Mouse (Mus musculus): ENCODE measurements at regions not wholly inside any gene's neighbourhood (a gene's known extent, or its start where the extent isn't known, plus 50 kb on each side); places are given as distances from the start of the nearest gene placed in this dataset.
A peak's percentile ranks its signal among the peaks of the same experiment; 100 is the strongest.

GRCm38 (mm10) chr13:31400401-31400800 is 155.5 kb upstream of the Foxq1 start:
- DNase-seq (ENCODE audit: low read depth, low spot score), result no peak

- no peak for DNase-seq (ENCODE audit: low read depth, low spot score)
Measured at GRCm38 (mm10) chr13:31405312-31405711, 150.6 kb upstream of the Foxq1 start.

DNA sequence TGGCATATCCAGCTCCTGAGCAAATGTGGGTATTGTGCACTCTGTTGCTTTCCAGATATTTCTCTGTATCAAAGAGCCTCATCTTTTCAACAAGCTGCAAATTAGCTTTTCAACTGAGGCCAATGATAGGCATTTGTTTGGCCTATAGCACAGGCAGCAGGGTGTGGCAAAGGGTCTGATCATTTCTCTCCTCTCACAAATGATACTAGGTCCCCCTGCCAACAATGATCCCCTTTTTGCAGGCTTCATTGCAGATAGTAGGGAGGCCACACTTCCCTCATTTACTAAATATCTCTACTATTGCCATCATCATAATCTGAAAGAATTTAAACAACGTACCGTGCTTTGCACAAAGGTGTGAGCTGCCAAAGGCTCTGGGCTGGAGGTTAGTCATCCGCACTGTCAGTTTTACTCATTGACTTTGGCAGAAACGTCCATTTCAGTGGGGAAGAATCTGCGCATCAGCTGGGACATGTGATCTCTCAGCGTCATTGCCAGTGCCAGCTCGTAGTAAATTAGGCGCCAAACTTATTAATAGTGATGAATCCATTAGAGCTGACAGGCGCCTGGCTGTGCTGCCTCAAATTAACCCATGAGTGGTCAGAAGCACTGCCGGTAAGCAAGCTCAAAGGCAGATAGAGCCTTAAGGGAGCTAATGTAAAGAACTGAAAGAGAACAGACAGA is 147.4 kb upstream of the Foxq1 start:
- DNase-seq (ENCODE audit: low read depth, low spot score), result no peak

DNA sequence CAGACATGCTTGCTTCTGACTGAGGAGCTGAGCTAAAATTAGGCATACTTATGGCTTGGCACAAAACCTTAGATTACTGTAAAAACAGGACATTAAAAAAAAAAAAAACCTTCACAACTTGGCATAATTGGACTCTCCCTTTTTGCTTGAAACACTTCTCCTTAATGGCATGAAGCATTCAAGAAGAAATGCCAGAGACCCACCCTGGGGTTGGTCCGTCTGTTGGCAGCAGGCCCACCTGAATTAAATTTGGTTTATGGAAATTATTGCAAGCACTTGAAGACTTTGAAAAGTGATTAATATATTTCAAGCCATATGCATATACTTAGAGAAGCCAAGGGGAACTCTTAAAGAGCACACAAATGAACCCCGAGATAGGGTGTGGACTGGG is 146.8 kb upstream of the Foxq1 start:
- DNase-seq (ENCODE audit: low read depth, low spot score), result no peak

GRCm38 (mm10) chr13:31421556-31421955 is 134.4 kb upstream of the Foxq1 start:
- DNase-seq (ENCODE audit: low read depth, low spot score), result no peak

- DNase-seq (ENCODE audit: low read depth, low spot score), result no peak
Measured at GRCm38 (mm10) chr13:31423599-31423998, 132.3 kb upstream of the Foxq1 start.

DNA sequence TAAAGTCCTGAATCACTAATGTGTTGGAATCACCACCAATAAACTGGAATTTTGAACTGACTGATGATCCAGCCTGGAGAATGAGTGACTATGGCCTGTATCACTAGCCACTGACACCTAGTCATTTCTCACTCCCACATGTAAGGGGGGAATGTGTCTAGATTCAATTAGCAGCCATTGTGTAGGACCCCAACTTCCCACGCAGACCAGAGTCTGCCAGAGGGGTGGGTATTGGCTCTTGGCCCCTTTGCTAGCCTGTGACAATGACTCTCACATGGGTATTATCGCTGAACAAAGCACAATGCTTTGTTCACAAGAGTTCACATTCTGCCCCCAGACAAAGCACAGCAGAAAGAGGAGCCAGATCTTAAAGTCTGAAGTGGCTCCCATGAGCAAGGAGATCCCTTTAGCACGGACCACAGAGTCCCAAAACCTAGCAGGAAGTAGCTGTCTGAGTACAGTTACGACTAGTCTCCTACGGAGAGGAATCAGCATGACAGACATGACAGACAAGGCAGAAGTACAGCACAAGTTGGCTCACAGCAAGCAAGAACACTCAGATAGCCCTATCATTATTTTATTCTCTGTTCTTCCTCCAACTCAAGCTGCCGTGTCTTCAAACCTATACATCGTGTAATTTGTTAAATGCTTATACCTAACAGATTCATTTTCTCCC is 130.0 kb upstream of the Foxq1 start:
- DNase-seq (ENCODE audit: low read depth, low spot score), result peak; percentile 9

DNA sequence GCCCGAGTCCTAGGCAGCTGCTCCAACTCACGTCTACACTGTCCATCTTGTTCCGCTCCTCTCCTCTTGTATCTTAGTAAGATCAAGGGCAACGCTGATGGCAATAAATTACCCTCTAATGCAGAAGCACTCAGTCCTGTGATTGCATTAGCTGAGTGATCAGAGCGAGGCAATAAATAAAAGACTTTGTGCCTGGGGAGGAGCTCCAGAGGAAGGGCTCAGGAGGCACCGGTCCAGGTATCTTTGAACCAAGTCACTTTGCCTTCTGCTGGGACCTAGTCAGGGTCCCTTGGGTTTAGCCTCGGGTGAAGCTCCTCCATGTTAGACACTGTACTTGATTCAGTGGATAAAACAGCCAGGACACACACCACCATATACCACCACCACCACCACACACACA is 119.5 kb upstream of the Foxq1 start:
- no peak for DNase-seq (ENCODE audit: low read depth, low spot score)

DNA sequence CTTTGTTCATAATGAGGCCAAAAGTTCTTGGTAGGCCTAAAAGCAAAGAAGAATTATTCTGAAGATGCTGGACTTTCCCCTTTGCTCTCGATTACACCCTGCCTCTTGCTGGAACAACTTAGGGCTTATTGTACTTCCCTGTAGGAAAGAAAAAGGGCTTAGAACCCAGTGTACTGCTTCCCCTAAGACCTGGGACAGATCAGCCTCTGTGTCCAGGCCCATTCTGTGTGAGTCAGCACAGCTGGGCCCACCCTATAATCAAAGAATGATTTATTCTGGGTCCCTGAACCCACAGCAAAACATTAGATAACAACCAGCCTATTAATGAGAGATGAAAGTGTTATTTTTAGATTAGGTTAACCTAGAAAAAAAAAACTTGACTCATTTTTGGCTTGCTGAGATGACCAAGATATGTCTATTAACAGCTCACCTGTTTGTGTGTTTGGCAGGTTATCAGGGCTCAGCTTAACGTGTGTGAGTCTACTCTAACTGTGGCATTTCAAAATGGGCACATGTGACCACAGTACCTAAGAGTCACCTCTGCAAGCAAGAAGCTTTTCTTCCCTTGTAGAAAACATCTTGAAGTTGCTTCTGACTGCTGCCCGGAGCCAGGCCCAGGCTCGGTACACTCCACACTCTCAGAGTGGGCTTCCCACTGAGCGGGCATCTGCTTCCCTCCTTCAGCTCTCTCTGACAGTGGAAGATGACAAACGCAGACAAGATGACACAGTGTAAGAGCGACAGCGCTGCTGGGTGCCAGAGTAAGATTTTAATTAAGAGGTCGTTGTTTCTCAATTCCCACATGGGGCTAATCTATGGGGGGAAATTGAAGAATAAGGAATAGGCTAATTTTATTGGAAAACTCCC is 115.9 kb upstream of the Foxq1 start:
- DNase-seq (ENCODE audit: low read depth, low spot score), result no peak

GRCm38 (mm10) chr13:31458883-31459282 is 97.1 kb upstream of the Foxq1 start:
- no peak for DNase-seq (ENCODE audit: low read depth, low spot score)

DNA sequence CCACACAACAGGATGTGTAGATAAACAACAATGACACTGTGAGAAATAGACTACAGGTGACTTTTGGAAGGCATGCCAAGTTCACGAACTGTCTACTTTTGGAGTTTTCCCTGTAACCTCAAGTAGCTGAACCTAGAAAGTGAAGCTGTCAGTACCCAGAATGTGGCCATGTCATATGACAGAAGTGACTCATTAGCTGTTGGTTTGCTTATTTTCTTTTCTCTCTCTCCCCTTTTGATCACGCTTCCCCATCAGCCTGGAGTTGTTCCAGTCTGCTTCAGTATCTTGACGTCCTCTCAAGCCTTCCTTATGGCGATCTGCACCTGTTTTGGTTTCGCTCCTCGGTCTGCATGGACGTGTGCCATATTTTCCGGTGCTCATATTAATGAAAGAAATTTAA is 90.8 kb upstream of the Foxq1 start:
- DNase-seq (ENCODE audit: low read depth, low spot score), result no peak

DNA sequence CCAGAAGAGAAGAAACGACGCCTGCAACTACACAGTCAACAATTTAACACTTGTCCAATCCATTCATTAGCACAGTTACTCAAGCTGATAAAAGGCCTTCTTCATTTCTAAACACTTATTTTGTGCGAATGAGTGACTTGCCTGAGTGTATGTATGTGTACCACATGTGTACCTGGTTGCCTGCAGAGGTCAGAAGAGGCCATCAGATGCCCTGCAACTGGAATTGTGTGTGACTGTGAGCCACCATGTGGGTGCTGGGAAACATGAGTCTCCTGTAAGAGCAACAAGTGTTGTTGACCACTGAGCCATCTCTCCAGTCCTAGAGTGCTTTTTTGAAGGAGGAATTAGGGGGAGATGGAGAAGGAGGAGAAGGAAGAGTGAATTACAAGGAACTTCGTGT is 90.2 kb upstream of the Foxq1 start:
- DNase-seq (ENCODE audit: low read depth, low spot score), result no peak

DNA sequence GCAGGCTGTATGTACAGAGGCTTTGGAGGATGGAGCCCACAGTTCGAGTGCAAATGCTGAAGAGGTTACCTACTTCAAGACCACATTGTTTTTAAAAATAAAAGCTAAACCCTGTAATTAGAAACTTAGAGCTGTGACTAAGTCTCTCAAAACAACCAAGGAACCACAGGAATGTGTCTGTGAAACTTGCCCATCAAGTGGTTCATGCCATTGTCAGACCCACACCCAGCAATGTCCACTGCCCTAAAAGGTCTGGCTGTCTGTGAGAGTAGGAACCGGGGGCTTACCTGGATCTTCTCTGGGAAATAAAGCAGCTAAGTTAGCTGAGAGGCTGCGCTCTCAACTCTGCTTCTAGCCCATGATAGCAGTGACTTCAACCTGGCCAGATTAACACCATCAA is 87.8 kb upstream of the Foxq1 start:
- DNase-seq (ENCODE audit: low read depth, low spot score), result no peak

GRCm38 (mm10) chr13:31468983-31469382 is 87.0 kb upstream of the Foxq1 start:
- DNase-seq (ENCODE audit: low read depth, low spot score), result no peak

GRCm38 (mm10) chr13:31472366-31472765 is 83.6 kb upstream of the Foxq1 start:
- no peak for DNase-seq (ENCODE audit: low read depth, low spot score)

DNA sequence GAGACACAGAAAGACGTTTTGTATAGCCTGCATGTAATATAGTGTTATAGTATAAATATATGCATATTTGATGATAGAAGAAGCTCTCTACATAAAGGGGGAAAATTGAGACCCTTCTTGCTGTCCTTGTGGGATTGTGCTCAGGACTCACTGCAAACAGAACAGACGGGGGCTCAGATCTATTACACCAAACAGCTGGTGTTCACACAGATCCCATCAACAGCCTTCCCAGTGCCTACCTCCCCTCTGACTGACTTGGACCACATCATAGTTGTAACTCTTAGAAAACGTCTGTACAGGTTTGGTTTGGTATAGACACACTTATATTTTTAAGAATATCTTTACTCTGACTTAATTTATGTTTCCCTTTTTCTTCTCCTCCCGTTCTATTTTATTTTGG is 83.1 kb upstream of the Foxq1 start:
- DNase-seq (ENCODE audit: low read depth, low spot score), result no peak

- no peak for DNase-seq (ENCODE audit: low read depth, low spot score)
Measured at GRCm38 (mm10) chr13:31473275-31473674, 82.7 kb upstream of the Foxq1 start.

DNA sequence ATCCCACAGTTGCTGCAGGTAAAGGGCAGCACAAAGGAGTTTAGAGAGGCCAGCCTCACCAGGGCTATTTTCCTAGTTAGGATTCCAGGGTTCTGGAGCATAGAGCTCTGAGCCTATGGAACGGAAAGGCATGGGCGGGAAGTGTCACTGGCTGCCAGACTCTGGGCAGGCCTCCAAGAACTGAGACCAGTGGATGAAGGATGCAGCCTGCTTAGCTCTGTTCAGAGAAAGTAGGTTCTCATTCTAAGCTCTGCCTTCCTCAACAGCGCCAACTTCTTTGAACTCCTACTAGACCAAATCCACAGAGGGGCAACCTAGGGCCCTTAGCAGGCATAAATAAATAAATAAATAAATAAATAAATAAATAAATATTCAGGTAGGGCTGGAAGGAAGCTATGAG is 80.1 kb upstream of the Foxq1 start:
- DNase-seq (ENCODE audit: low read depth, low spot score), result no peak

GRCm38 (mm10) chr13:31477171-31477867 is 78.6 kb upstream of the Foxq1 start:
- DNase-seq (ENCODE audit: low read depth, low spot score), result peak; percentile 7

- DNase-seq (ENCODE audit: low read depth, low spot score), result no peak
Measured at GRCm38 (mm10) chr13:31481105-31481844, 74.7 kb upstream of the Foxq1 start.

DNA sequence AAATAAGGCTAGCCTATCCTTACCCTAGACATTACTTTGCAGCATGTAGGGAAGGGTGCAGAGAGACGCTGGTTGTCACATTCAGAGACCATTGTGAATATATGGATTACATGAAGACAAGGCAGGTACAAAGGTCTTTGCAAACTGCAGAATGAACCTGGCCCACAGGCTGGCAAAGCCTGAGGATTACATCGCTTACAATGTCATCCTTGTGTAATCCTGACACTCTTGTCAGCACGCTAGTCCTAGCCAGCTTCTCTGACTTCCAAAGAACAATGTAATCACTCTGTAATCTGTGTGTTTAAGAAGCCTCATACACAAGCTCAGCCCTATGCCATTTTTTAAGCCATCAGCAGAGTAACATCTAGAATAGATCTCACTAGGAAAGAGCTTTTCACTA is 69.6 kb upstream of the Foxq1 start:
- no peak for DNase-seq (ENCODE audit: low read depth, low spot score)

Measured in mesoderm, embryonic 11.5 days (tissue).